Mouse (Mus musculus) erythroblast, adult 5-6 weeks (primary cell): Measurements from ENCODE around the gene Cyp2b13. TPM values are rescaled to one million over a fixed set of nuclear protein-coding genes. Genes with fewer than 3 reads are reported as not detected.
A peak's percentile ranks its signal among the peaks of the same experiment; 100 is the strongest.
"Not testable (repeated sequence)": the region's sequence is repeated elsewhere in the genome, so short reads cannot be mapped to it uniquely, and the experiment has no call there.

ENCODE experiments used
- ATAC-seq: replicated peaks from 2 replicates; pipeline ENCODE4 v1.8.0; 2016; ENCODE audit warnings: moderate number of reproducible peaks, mild to moderate bottlenecking, moderate TSS enrichment, inconsistent platforms; ENCODE audit not compliant: poor library complexity, low FRiP score, severe bottlenecking
- total RNA-seq, 2 experiments: library from RNA; stranded (forward) in 1 of 2; stranded (reverse) in 1 of 2; fragments of 150-400 nt in 1 of 2; fragments of 200-764, 138-1000 nt in 1 of 2; gene quantifications; 2 replicates each; pipeline versions ENCODE4 v1.2.3 to v1.2.4; 2015 to 2017; ENCODE audit warnings: low replicate concordance in 2 of 2

Gene Cyp2b13
- total RNA-seq (2015; ENCODE audit: low replicate concordance): not detected in 2 replicates
- not detected in 2 replicates for total RNA-seq (2017; ENCODE audit: low replicate concordance)

- not testable (repeated sequence) for ATAC-seq
Measured at GRCm38 (mm10) chr7:26061197-26061596, at the start of gene Cyp2b13. Cyp2b13 (plus strand) TSS chr7:26061497.

GRCm38 (mm10) chr7:26019814-26020332 is 41.4 kb upstream of the Cyp2b13 start:
- ATAC-seq: not testable (repeated sequence)

DNA sequence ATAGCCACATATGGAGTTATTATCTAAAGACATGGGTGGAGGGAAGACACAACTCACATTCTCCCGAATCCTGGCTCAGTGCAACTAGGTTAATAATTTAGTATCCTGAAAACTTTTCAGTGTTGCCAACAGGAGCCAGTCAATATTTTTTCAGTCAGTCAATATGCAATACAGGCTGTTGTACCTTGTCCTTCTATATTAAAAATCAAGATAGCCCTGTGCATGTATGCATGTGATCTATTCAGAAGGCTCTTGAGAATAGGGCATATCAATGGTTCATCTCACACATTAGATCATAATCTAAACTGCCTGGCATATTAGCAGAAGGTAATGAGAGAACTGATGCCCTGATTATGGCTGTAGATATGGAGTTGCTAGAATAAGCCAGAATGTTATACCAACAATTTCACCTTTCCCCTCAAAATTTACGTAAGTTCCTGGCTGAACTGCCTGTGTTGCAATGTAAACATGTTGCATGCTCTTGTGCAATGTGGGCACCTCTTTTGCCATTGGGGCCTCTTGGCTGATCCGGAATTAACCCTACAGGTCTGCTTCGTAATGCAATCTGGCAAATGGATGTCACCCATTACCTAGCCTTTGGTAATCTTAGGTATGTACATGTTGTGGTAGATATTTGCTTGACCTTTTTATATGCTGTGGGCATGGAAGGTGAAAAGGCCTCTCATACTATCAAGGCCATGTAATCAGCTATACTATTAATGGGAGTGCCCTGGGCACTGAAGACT is 6.2 kb upstream of the Cyp2b13 start:
- not testable (repeated sequence) for ATAC-seq

DNA sequence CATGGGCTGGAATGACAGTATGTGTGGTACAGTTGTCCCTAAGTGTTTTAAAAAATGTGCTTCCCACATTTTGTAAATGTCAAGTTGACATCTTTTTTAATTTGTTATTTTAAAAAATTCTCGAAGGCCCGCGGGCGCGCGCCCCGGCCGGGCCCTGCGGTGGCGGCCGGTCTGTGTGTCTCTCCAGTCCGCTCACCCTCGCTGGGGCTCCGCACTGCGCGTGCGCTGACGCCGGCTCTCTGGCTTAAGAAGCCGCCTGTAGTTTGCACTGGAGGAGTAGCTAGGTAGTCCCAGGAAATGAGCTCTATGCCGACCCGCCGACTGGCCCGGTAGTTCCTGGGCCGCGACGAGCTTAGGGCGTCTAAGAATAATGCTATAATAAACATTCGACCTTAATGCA is 10.4 kb downstream of the Cyp2b13 start:
- peak; percentile 67; the same call in 1 of the 2 replicates for ATAC-seq

DNA sequence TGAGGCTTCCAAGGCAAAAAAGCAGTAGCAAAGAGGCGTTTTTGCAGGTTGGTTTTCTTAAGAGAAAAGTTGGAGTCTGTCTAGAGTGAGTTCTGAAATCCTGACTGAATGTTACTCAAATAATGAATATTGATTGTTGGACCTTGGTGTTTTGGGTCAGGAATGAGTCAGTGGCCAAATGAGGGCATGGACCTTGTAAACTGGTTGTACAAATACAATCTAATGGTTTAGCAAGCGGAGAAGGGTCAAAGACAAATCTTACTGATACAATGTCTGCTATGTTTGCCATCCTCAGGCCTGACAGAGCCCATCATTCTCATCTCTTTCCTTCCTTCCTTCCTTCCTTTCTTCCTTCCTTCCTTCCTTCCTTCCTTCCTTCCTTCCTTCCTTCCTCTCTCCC is 21.3 kb downstream of the Cyp2b13 start:
- ATAC-seq: no peak

- no peak for ATAC-seq
Measured at GRCm38 (mm10) chr7:26087391-26087790, 26.1 kb downstream of the Cyp2b13 start.

- ATAC-seq: not testable (repeated sequence)
Measured at GRCm38 (mm10) chr7:26088578-26088977, 27.3 kb downstream of the Cyp2b13 start.

DNA sequence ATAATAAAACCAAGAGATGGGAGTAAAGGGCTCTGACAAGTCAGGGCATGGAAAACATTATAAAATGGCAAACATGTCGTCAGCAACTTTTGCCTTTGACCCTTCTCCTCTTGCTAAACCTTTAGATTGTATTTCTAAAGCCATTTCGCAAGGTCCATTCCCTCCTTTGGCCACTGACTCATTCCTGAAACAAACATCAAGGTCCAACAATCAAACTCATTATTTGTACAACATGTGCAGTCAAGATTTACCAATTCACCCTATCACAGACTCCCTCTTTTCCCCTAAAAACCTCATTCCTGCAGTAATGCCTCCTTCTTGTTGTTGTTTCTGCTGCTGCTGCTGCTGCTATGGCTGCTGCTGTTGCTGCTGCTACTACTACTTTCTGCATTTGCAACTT is 78.3 kb downstream of the Cyp2b13 start:
- not testable (repeated sequence) for ATAC-seq

DNA sequence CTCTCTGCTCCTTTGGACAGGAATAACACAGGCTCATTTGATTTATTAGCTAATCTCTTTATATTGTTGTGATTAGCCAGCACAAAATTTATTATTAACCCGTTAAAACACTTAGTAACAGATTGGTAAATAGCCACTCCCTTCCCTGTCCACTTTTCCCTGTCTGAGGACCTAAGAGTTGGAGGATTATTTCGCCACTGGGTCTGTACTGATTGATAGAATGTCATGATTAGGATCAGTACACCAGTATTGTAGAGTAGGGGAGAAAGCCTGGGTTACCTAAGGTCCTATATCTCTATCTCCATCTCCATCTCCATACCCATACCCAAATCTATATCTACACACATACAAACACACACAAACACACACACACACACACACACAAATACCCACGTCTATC is 82.4 kb downstream of the Cyp2b13 start:
- ATAC-seq: not testable (repeated sequence)

Other genes starting within 250 kb of the Cyp2b13 start
- gene Cyp2s1, start 244.6 kb upstream of the Cyp2b13 start, total RNA-seq (2015; ENCODE audit: low replicate concordance): not detected in 2 replicates
- gene Cyp2s1, start 244.6 kb upstream of the Cyp2b13 start, total RNA-seq (2017; ENCODE audit: low replicate concordance): not detected in 2 replicates
- gene Cyp2b10, start 163.9 kb upstream of the Cyp2b13 start, total RNA-seq (2015; ENCODE audit: low replicate concordance): not detected in 2 replicates
- not detected in 2 replicates for gene Cyp2b10, start 163.9 kb upstream of the Cyp2b13 start, total RNA-seq (2017; ENCODE audit: low replicate concordance)
- gene Cyp2b9, start 111.9 kb downstream of the Cyp2b13 start, total RNA-seq (2015; ENCODE audit: low replicate concordance): not detected in 2 replicates
- not detected in 2 replicates for gene Cyp2b9, start 111.9 kb downstream of the Cyp2b13 start, total RNA-seq (2017; ENCODE audit: low replicate concordance)
- not detected in 2 replicates for gene Vmn1r184, start 198.8 kb downstream of the Cyp2b13 start, total RNA-seq (2015; ENCODE audit: low replicate concordance)
- not detected in 2 replicates for gene Vmn1r184, start 198.8 kb downstream of the Cyp2b13 start, total RNA-seq (2017; ENCODE audit: low replicate concordance)
- gene Cyp2a4, start 245.7 kb downstream of the Cyp2b13 start, total RNA-seq (2015; ENCODE audit: low replicate concordance): not detected in 2 replicates
- gene Cyp2a4, start 245.7 kb downstream of the Cyp2b13 start, total RNA-seq (2017; ENCODE audit: low replicate concordance): not detected in 2 replicates